Mouse (Mus musculus): Measurements from ENCODE around the gene Wdfy2. TPM values are rescaled to one million over a fixed set of nuclear protein-coding genes. Genes with fewer than 3 reads are reported as not detected.
A peak's percentile ranks its signal among the peaks of the same experiment; 100 is the strongest.

Wdfy2 gene
- total RNA-seq, 2 experiments from 2014 or later, result 25.5 to 29.0 TPM

Small RNAs within 50 kb of the gene (microRNA-seq; reads per million reads assigned to microRNA genes)
- gene Mir6541, result not detected
- 5.1 reads per million, percentile 5 among the genes with 10 or more reads in this experiment for gene Mir8098

Other genes with a start within 250 kb of the Wdfy2 start
- not detected for gene Serpine3, start 174.0 kb upstream of the Wdfy2 start, total RNA-seq (2021)
- 10 to 100 TPM; 38.5 to 50.5 TPM for gene Ints6, start 76.5 kb upstream of the Wdfy2 start, total RNA-seq (2021)
- gene Defb48, start 146.8 kb downstream of the Wdfy2 start, total RNA-seq (2021), result not detected
- not detected for gene Defb47, start 160.4 kb downstream of the Wdfy2 start, total RNA-seq (2021)
- not detected for gene Defb43, start 174.1 kb downstream of the Wdfy2 start, total RNA-seq (2021)
- gene Defb42, start 209.3 kb downstream of the Wdfy2 start, total RNA-seq (2021), result 1 to 10 TPM; 1.9 to 3.9 TPM
- not detected for gene Defb30, start 212.3 kb downstream of the Wdfy2 start, total RNA-seq (2021)

All from adrenal gland, postnatal 10 days (tissue).